Mouse (Mus musculus): ENCODE results near the gene Fosb. TPM values are rescaled to one million over a fixed set of nuclear protein-coding genes. Genes with fewer than 3 reads are reported as not detected.

Gene Fosb
- polyA plus RNA-seq, 1 experiment from 2014 or later = not detected

DNA sequence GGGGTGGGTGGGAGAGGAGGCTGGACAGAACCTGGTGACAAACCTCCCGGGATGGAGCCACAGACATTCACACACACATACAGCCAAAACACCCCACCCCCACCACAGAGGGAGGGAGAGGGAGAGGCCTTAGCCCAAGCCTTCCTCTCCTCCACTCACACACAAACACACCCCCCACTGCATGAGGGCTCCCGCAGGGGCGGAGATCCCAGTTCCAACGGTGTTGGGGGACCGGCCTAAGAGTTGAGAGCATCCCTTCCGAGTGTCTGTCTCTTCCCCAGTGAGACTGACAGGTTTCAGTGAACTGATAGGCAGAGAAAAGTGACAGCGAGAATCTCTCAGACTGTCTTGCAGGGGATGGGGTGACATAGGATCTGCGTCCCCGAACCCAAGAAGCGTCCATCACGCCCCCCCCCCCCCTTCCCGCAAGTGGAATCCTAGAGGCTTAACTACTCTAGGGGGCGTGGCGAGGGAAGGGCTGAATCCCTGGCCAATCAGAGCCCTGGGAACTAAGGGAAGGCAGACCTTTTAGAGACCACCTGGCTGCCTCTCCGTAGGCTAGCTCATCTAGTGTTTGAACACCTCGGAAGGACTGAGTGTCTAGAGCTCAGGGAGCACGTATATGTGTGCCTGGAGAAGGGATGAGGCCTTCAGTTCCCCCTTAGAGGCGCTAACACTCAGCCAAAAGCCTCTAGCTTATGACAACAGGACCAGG lies 2.0 kb downstream of the Fosb start:
- Histone ChIP-seq H3K9ac (ENCODE audit: low read length) (no peak overlapping the region), H3K9me3 (ENCODE audit: control insufficient read depth, low read length) (no peaks in the 10 kb centered on the region), H3K27ac (replicated peaks; ENCODE audit: low read depth, low read length) (no peak overlapping the region), H3K36me3 (ENCODE audit: control insufficient read depth, insufficient read depth, low read length) (no peaks in the 10 kb centered on the region), H3K4me1 (ENCODE audit: control insufficient read depth, insufficient read depth, low read length) (peaks cover 9% of the 10 kb centered on the region), H3K27me3 (ENCODE audit: control insufficient read depth, insufficient read depth, low read length) (peaks cover 47% of the 10 kb centered on the region), H3K4me3 (ENCODE audit: low read depth, low read length) (peak overlapping the region; percentile 57), H3K4me2 (ENCODE audit: low read depth, severe bottlenecking) (peak overlapping the region; percentile 97)
- peak; percentile 25 for ATAC-seq (ENCODE audit: insufficient number of reproducible peaks, low FRiP score, low TSS enrichment, low read depth)
- WGBS = 4% methylated on average over 18 of the region's 18 CpGs
- peak; percentile 65 for DNase-seq (ENCODE audit: low spot score)

DNA sequence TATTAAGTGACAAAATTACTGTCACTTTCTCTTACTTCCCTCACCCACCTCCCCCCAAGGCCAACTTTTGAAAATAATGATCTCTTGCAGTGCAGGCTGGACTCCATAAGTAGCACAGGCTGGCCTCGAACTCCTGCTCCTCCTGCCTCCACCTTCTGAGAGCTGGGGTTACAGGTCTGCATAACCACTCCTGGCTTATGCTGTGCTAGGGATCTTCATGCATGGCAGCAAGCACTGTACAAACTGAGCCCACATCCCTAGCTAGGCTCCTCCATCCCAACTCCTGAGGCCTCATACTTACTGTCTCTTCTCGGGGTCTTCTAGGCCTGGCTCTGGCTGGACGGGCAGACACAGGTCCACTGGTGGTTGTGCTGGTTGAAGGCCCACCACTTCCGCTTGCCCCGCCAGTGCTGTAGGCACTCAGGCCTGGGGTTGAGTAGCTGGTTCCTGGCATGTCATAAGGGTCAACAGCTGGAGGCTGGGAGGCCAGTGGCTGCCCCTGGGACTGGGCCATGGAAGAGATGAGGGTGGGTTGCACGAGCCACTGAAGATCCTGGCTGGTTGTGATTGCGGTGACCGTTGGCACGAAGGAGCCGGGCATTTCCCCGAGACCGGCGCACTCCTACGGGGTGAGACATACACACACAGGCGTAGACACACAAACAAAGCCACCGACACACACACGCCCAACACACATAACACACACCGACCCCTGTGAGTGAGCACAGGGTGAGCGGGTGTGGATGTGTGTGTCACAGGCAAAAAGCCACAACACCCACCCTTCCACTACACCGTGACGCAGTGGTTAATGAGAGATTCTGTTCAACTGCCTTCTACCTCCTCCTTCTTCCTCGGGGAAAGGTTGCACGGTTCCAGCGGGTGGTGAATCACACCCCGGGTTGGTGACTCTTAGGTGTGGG lies 2.8 kb downstream of the Fosb start:
- H3K4me2 ChIP-seq (ENCODE audit: low read depth, severe bottlenecking) = peak overlapping the region; percentile 97; the same call in 1 of the 2 replicates
- H3K9me3 ChIP-seq (ENCODE audit: control insufficient read depth, low read length) = no peaks in the 10 kb centered on the region
- H3K27ac ChIP-seq (replicated peaks; ENCODE audit: low read depth, low read length) = no peak overlapping the region
- ATAC-seq (ENCODE audit: insufficient number of reproducible peaks, low FRiP score, low TSS enrichment, low read depth) (no peak), DNase-seq (ENCODE audit: low spot score) (no peak)
- peaks cover 55% of the 10 kb centered on the region for H3K27me3 ChIP-seq (ENCODE audit: control insufficient read depth, insufficient read depth, low read length)
- no peak overlapping the region for H3K9ac ChIP-seq (ENCODE audit: low read length)
- H3K36me3 ChIP-seq (ENCODE audit: control insufficient read depth, insufficient read depth, low read length) = no peaks in the 10 kb centered on the region
- 60% methylated on average over 25 of the region's 25 CpGs for WGBS
- H3K4me3 ChIP-seq (ENCODE audit: low read depth, low read length) = peak overlapping the region; percentile 3; the same call in 1 of the 2 replicates
- peaks cover 9% of the 10 kb centered on the region for H3K4me1 ChIP-seq (ENCODE audit: control insufficient read depth, insufficient read depth, low read length)

DNA sequence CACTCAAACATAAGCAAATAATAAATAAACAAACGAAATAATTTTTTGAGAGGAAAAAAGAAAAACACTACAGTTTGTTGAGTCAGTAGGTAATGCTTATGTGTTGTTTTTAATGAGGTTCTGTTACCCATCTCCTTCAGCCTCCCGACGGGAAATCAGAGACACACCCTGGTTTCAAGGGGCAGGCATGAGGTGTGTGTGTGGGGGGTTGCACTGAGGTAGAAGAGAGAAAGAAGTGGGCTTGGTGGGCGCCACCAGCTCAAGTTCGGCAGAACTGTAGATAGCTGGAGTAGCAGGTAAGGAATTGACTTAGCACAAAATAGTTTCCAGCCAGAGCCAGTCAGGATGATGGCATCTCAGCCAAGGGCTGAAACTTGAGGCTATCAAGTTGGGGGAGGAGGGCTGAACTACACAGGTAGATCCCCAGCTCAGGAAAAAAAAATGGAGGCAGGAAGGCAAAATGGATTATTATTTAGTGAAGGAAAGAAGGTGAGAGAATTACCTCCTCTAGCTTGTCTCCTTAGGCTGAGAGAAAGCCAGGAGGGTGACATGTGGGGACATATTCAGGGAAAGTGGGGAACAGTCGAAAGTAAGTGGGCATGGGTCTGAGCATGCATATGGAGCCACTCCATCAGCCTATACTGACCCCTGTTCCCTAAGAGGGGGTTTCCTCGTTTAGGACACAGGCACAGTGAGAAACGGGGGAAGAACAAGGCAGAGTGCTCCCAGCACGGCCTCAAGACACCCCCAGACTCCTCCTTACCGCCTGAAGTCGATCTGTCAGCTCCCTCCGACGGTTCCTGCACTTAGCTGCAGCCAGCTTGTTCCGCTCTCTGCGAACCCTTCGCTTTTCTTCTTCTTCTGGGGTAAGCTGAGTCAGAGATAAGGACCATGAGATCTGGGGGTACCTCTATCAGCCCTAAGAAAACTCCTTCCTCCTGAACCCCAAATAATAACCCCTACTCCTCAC lies 3.8 kb downstream of the Fosb start:
- DNase-seq (ENCODE audit: low spot score) = no peak
- Histone ChIP-seq H3K4me1 (ENCODE audit: control insufficient read depth, insufficient read depth, low read length) (peaks cover 9% of the 10 kb centered on the region), H3K27me3 (ENCODE audit: control insufficient read depth, insufficient read depth, low read length) (peaks cover 62% of the 10 kb centered on the region), H3K4me3 (ENCODE audit: low read depth, low read length) (no peak overlapping the region), H3K4me2 (ENCODE audit: low read depth, severe bottlenecking) (no peak overlapping the region), H3K9me3 (ENCODE audit: control insufficient read depth, low read length) (no peaks in the 10 kb centered on the region), H3K9ac (ENCODE audit: low read length) (no peak overlapping the region), H3K36me3 (ENCODE audit: control insufficient read depth, insufficient read depth, low read length) (no peaks in the 10 kb centered on the region), H3K27ac (replicated peaks; ENCODE audit: low read depth, low read length) (no peak overlapping the region)
- no peak for ATAC-seq (ENCODE audit: insufficient number of reproducible peaks, low FRiP score, low TSS enrichment, low read depth)
- 52% methylated on average over 16 of the region's 16 CpGs for WGBS

DNA sequence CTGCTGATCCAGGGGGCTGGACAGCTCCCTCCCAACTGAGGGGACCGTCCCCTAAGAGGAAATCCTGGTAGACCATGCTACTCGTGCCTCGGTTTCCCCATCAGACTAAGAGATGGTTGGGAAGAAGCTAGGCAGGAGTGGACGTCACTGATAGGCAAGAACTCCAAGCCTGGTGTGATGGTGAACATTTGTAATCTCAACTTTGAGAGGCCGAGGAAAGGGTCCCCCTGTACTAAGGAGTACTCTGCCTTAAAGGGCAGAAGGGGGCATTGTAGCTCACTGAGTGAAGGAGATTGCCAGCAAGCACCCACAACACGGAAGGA lies 4.5 kb downstream of the Fosb start:
- Histone ChIP-seq H3K27ac (replicated peaks; ENCODE audit: low read depth, low read length) (no peak overlapping the region), H3K4me3 (ENCODE audit: low read depth, low read length) (no peak overlapping the region), H3K27me3 (ENCODE audit: control insufficient read depth, insufficient read depth, low read length) (peaks cover 62% of the 10 kb centered on the region), H3K4me1 (ENCODE audit: control insufficient read depth, insufficient read depth, low read length) (peaks cover 9% of the 10 kb centered on the region), H3K9me3 (ENCODE audit: control insufficient read depth, low read length) (no peaks in the 10 kb centered on the region), H3K4me2 (ENCODE audit: low read depth, severe bottlenecking) (peak overlapping the region; percentile 39; the same call in 1 of the 2 replicates), H3K9ac (ENCODE audit: low read length) (no peak overlapping the region), H3K36me3 (ENCODE audit: control insufficient read depth, insufficient read depth, low read length) (no peaks in the 10 kb centered on the region)
- WGBS = 16% methylated on average over 6 of the region's 6 CpGs
- DNase-seq (ENCODE audit: low spot score) (no peak), ATAC-seq (ENCODE audit: insufficient number of reproducible peaks, low FRiP score, low TSS enrichment, low read depth) (no peak)

DNA sequence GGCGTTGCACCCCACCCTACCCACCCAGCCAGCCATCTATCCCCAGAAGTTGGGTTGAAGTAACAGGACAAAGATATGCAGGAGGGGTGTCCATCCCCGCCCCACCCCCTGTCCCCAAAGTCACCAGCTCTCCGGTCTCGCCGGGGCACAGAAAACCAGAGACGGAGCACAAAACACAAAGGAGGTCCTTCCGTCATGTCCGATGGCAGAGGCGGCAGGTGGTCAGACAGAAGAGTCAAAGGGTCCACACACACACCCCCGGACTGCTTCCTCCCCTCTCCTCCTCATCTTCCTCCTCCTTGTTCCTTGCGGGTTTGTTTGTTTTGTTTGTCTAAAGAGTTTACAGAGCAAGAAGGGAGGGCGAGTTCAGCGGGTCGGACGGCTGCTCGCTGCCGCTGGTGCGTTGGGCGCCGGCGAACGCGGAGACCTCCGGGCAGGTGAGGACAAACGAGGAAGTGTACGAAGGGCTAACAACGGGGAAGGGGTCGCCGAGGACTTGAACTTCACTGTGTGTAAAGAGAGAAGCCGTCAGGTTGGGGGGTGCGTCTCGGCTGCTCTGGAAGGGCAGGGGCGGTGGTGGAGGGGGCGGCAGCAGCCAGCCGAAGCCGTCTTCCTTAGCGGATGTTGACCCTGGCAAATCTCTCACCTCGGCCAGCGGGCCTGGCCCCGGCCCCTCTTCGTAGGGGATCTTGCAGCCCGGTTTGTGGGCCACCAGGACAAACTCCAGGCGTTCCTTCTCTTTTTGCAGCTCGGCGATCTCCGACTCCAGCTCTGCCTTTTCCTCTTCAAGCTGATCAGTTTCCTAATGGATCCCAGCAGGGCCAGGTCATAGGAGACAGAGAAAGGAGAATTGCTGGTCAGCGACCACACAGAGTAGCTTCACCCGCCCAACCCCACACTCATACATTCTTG lies 5.1 kb downstream of the Fosb start:
- Histone ChIP-seq H3K27ac (replicated peaks; ENCODE audit: low read depth, low read length) (no peak overlapping the region), H3K9me3 (ENCODE audit: control insufficient read depth, low read length) (no peaks in the 10 kb centered on the region), H3K4me3 (ENCODE audit: low read depth, low read length) (peak overlapping the region; percentile 21), H3K4me1 (ENCODE audit: control insufficient read depth, insufficient read depth, low read length) (peaks cover 9% of the 10 kb centered on the region), H3K9ac (ENCODE audit: low read length) (no peak overlapping the region), H3K36me3 (ENCODE audit: control insufficient read depth, insufficient read depth, low read length) (no peaks in the 10 kb centered on the region), H3K4me2 (ENCODE audit: low read depth, severe bottlenecking) (peak overlapping the region; percentile 39), H3K27me3 (ENCODE audit: control insufficient read depth, insufficient read depth, low read length) (peaks cover 62% of the 10 kb centered on the region)
- DNase-seq (ENCODE audit: low spot score) = no peak
- ATAC-seq (ENCODE audit: insufficient number of reproducible peaks, low FRiP score, low TSS enrichment, low read depth) = no peak
- 3% methylated on average over 48 of the region's 48 CpGs for whole genome bisulfite sequencing

DNA sequence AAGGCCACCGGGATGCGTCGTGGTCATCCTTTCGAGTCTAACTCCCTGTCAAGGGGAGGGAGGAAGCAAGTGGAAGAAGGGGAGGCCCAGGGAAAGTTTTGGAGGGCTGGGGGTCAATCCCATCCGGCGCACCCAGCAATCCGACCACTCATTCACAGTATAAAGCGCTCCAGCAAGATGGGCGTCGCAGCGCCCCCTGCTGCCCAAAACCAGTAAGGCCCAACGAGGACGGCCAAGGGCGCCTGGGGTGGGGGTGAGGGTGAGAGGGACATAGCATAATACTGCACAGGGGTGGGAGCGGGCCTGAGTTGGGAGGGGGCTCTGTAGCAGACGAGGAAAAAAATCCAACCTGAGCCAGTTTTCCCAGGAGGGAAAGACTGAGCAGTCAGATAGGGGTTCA lies 6.1 kb downstream of the Fosb start:
- no peak for ATAC-seq (ENCODE audit: insufficient number of reproducible peaks, low FRiP score, low TSS enrichment, low read depth)
- H3K27ac ChIP-seq (replicated peaks; ENCODE audit: low read depth, low read length) = no peak overlapping the region
- H3K4me3 ChIP-seq (ENCODE audit: low read depth, low read length) = no peak overlapping the region
- H3K9me3 ChIP-seq (ENCODE audit: control insufficient read depth, low read length) = no peaks in the 10 kb centered on the region
- WGBS = 0% methylated on average over 16 of the region's 16 CpGs
- peak overlapping the region; percentile 10 for H3K4me2 ChIP-seq (ENCODE audit: low read depth, severe bottlenecking)
- no peak overlapping the region for H3K9ac ChIP-seq (ENCODE audit: low read length)
- peak; percentile 91 for DNase-seq (ENCODE audit: low spot score)
- H3K36me3 ChIP-seq (ENCODE audit: control insufficient read depth, insufficient read depth, low read length) = no peaks in the 10 kb centered on the region
- peaks cover 62% of the 10 kb centered on the region for H3K27me3 ChIP-seq (ENCODE audit: control insufficient read depth, insufficient read depth, low read length)
- H3K4me1 ChIP-seq (ENCODE audit: control insufficient read depth, insufficient read depth, low read length) = peaks cover 4% of the 10 kb centered on the region; the same call in 1 of the 2 replicates

DNA sequence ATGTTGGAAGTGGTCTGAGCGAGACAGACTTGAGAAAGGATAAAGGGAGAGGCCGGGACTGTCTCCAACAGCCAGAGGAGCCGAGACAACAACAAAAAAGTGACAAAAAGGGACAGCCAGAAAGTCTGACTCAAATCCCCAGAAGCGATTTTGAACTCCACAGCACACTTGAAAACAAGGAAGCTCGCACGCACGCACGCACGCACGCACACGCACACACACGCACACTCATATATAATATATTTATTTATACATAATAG lies 6.9 kb downstream of the Fosb start:
- DNase-seq (ENCODE audit: low spot score) (no peak), ATAC-seq (ENCODE audit: insufficient number of reproducible peaks, low FRiP score, low TSS enrichment, low read depth) (no peak)
- H3K36me3 ChIP-seq (ENCODE audit: control insufficient read depth, insufficient read depth, low read length) = no peaks in the 10 kb centered on the region
- WGBS = 73% methylated on average over 12 of the region's 12 CpGs
- H3K9me3 ChIP-seq (ENCODE audit: control insufficient read depth, low read length) = no peaks in the 10 kb centered on the region
- peaks cover 62% of the 10 kb centered on the region for H3K27me3 ChIP-seq (ENCODE audit: control insufficient read depth, insufficient read depth, low read length)
- H3K27ac ChIP-seq (replicated peaks; ENCODE audit: low read depth, low read length) = no peak overlapping the region
- H3K4me1 ChIP-seq (ENCODE audit: control insufficient read depth, insufficient read depth, low read length) = peaks cover 4% of the 10 kb centered on the region; the same call in 1 of the 2 replicates
- no peak overlapping the region for H3K4me2 ChIP-seq (ENCODE audit: low read depth, severe bottlenecking)
- H3K9ac ChIP-seq (ENCODE audit: low read length) = no peak overlapping the region
- H3K4me3 ChIP-seq (ENCODE audit: low read depth, low read length) = no peak overlapping the region
